Comparison of ENCODE assay signal across 19 mouse cellular contexts in the genomic region with DNA sequence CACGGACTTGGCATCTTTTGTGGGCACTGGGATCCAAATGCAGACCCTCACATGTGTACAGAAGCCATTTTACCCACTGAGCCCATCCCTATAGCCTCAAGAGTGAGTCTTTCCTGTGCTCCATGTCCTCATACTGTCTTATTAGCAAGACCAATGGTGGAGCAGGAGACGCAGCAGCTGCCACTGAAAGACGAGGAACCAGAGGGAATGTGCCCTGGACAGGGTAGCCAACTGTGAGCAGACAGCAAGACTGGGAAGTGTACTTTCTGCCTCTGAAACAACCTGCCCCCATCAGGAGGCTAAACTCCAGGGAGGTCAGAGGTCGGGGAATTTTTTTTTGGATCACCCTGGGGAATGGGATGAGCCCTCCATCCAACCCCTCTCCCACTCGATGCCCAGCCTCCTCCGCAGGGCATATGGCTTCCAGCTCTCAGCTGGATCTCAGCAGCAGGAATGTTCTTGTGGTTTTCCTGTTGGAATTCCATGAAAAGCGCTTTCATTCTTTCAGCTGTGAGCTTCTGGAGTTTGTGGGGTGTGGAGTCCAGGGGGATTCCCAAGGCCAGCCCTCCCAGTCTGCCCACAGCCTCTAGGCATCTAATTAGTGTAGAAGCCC.
DNase-seq lines count a peak whose midpoint lies in the region; ATAC-seq and TF ChIP-seq lines count a peak whose summit lies in the region.
"Had no signal": no experiment of that assay in that cellular context is flagged by ENCODE, and none has a peak within 500 bp of the region (broad histone marks: within the 10 kb centered on the region; RNA-seq: fewer than 3 reads in every experiment).

No protein-coding gene starts in this region.

- H3K4me3 ChIP-seq in kidney, postnatal 0 days (replicated peaks; ENCODE audit: low read depth, low read length), result no peak overlapping the region
- no peak overlapping the region for H3K4me3 ChIP-seq in embryonic facial prominence, embryonic 10.5 days
- H3K4me3 ChIP-seq in limb, embryonic 13.5 days, result no peak overlapping the region
- no peak overlapping the region for H3K4me3 ChIP-seq in forebrain, embryonic 12.5 days (replicated peaks)
- H3K4me3 ChIP-seq: heart, embryonic 15.5 days; midbrain, embryonic 15.5 days; neural tube, embryonic 13.5 days had no signal

- no peaks in the 10 kb centered on the region for H3K36me3 ChIP-seq in kidney, postnatal 0 days (ENCODE audit: insufficient read depth, low read length)
- H3K36me3 ChIP-seq in embryonic facial prominence, embryonic 10.5 days (replicated peaks), result no peaks in the 10 kb centered on the region
- no peaks in the 10 kb centered on the region for H3K36me3 ChIP-seq in limb, embryonic 13.5 days
- no peaks in the 10 kb centered on the region for H3K36me3 ChIP-seq in forebrain, embryonic 12.5 days (replicated peaks)
- H3K36me3 ChIP-seq: heart, embryonic 15.5 days; midbrain, embryonic 15.5 days; neural tube, embryonic 13.5 days had no signal

- peaks cover 17% of the 10 kb centered on the region for H3K4me1 ChIP-seq in kidney, postnatal 0 days (replicated peaks; ENCODE audit: insufficient read depth, low read length)
- H3K4me1 ChIP-seq in embryonic facial prominence, embryonic 10.5 days, result peaks cover 49% of the 10 kb centered on the region
- peaks cover 69% of the 10 kb centered on the region for H3K4me1 ChIP-seq in limb, embryonic 13.5 days
- peaks cover 7% of the 10 kb centered on the region for H3K4me1 ChIP-seq in forebrain, embryonic 12.5 days

- H3K27me3 ChIP-seq in kidney, postnatal 0 days (ENCODE audit: insufficient read depth, low read length), result no peaks in the 10 kb centered on the region
- H3K27me3 ChIP-seq in embryonic facial prominence, embryonic 10.5 days (replicated peaks; ENCODE audit: low read depth, poor library complexity, severe bottlenecking), result no peaks in the 10 kb centered on the region
- no peaks in the 10 kb centered on the region for H3K27me3 ChIP-seq in limb, embryonic 13.5 days
- H3K27me3 ChIP-seq in forebrain, embryonic 12.5 days, result no peaks in the 10 kb centered on the region
- H3K27me3 ChIP-seq: heart, embryonic 15.5 days; midbrain, embryonic 15.5 days; neural tube, embryonic 13.5 days had no signal

- WGBS in kidney, postnatal 0 days, result 66% methylated on average over 7 of the region's 7 CpGs
- WGBS in embryonic facial prominence, embryonic 10.5 days, result 53% methylated on average over 7 of the region's 7 CpGs
- 32% methylated on average over 7 of the region's 7 CpGs for WGBS in limb, embryonic 13.5 days
- WGBS in forebrain, embryonic 12.5 days, result 64% methylated on average over 7 of the region's 7 CpGs

- TF ChIP-seq CTCF in kidney, postnatal 0 days (IDR thresholded peaks at IDR 0.05; ENCODE audit: low read depth), result no peak

- peak; percentile 27 for DNase-seq in embryo, embryonic 11 days
- no peak for DNase-seq in embryo, embryonic 10 days (ENCODE audit: low spot score)
- peak; percentile 70 for DNase-seq in kidney, postnatal 0 days (ENCODE audit: low spot score)
- no peak for DNase-seq in kidney, postnatal 10 days
- DNase-seq in embryonic facial prominence, embryonic 10.5 days (ENCODE audit: low spot score), result no peak
- DNase-seq in cerebellum, adult 11-12 months, result no peak
- DNase-seq: cerebellum, postnatal 10 days; gastrocnemius, postnatal 14 days; kidney, adult 9 months; liver; lung, embryonic 14.5 days; retina, postnatal 1 day; thymus, adult 18-20 months had no signal

- H3K27ac ChIP-seq in kidney, postnatal 0 days, result peak overlapping the region; percentile 57
- H3K27ac ChIP-seq in embryonic facial prominence, embryonic 10.5 days (replicated peaks), result peak overlapping the region; percentile 55
- peak overlapping the region; percentile 74; the same call in 1 of the 2 replicates for H3K27ac ChIP-seq in limb, embryonic 13.5 days
- H3K27ac ChIP-seq in forebrain, embryonic 12.5 days, result no peak overlapping the region
- H3K27ac ChIP-seq: midbrain, embryonic 15.5 days; neural tube, embryonic 13.5 days had no signal

- ATAC-seq in kidney, postnatal 0 days (replicated peaks; ENCODE audit: low FRiP score, low read depth), result no peak
- ATAC-seq in limb, embryonic 13.5 days (ENCODE audit: low FRiP score, low read depth), result peak; percentile 37; the same call in 1 of the 2 replicates
- ATAC-seq in forebrain, embryonic 12.5 days (ENCODE audit: low FRiP score), result no peak
- ATAC-seq: hindbrain, embryonic 16.5 days; midbrain, embryonic 15.5 days had no signal

- H3K9me3 ChIP-seq in kidney, postnatal 0 days (replicated peaks; ENCODE audit: low read length), result no peaks in the 10 kb centered on the region
- no peaks in the 10 kb centered on the region for H3K9me3 ChIP-seq in embryonic facial prominence, embryonic 10.5 days
- H3K9me3 ChIP-seq in limb, embryonic 13.5 days, result no peaks in the 10 kb centered on the region
- H3K9me3 ChIP-seq in forebrain, embryonic 12.5 days, result no peaks in the 10 kb centered on the region
- H3K9me3 ChIP-seq: heart, embryonic 15.5 days; midbrain, embryonic 15.5 days; neural tube, embryonic 13.5 days had no signal

- H3K4me2 ChIP-seq in kidney, postnatal 0 days (ENCODE audit: low read length), result no peak overlapping the region
- H3K4me2 ChIP-seq in limb, embryonic 13.5 days (replicated peaks), result peak overlapping the region; percentile 21; the same call in 1 of the 2 replicates
- no peak overlapping the region for H3K4me2 ChIP-seq in forebrain, embryonic 12.5 days
- H3K4me2 ChIP-seq: heart, embryonic 15.5 days; lung, embryonic 14.5 days; midbrain, embryonic 15.5 days; neural tube, embryonic 13.5 days had no signal

- H3K9ac ChIP-seq in kidney, postnatal 0 days (ENCODE audit: low read depth, low read length), result no peak overlapping the region
- H3K9ac ChIP-seq in limb, embryonic 13.5 days, result no peak overlapping the region
- no peak overlapping the region for H3K9ac ChIP-seq in forebrain, embryonic 12.5 days
- H3K9ac ChIP-seq: heart, embryonic 15.5 days; lung, embryonic 14.5 days; midbrain, embryonic 15.5 days; neural tube, embryonic 13.5 days had no signal

Comparison
In these comparisons a context has a peak if more than half of its experiments do, and no peak if none do; other contexts are left out.
1. DNase-seq: peak in embryo, embryonic 11 days (single experiment) and kidney, postnatal 0 days (single experiment); none in embryo, embryonic 10 days (single experiment), kidney, postnatal 10 days (single experiment), embryonic facial prominence, embryonic 10.5 days (single experiment) and cerebellum, adult 11-12 months (single experiment).